ENCODE assay signal across 8 mouse cellular contexts in the genomic region with DNA sequence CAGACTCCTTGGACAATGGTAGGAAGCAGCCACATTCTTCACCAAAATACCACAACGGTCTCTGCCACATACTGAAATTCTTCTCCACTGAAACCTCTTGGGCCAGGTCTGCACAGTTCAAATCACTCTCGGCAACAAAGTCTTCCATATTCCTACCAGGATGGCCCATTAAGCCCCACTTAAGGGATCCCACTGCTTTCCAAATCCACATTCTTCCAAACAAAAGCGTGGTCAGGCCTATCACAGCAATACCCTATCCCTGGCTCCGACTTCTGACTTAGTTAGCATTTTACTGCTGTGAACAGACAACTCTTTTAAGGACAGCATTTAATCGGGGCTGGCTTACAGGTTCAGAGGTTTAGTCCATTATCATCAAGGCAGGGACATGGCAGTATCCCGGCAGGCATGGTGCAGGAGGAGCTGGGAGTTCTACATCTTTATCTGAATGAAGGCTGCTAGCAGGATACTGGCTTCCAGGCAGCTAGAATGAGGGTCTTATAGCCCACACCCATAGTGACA. TPM values are rescaled to one million over a fixed set of nuclear protein-coding genes. Genes with fewer than 3 reads are reported as not detected.
DNase-seq lines count a peak whose midpoint lies in the region; ATAC-seq and TF ChIP-seq lines count a peak whose summit lies in the region.

Gene Qtrt2 (minus strand): TSS at position 469 of the 519 bp plus-strand sequence.

- DNase-seq in kidney, postnatal 0 days (ENCODE audit: low spot score), result peak; percentile 28
- DNase-seq in kidney, postnatal 25 days, result no peak
- DNase-seq in WW6 (ENCODE audit: low read depth, low spot score), result peak; percentile 54
- peak; percentile 20 for DNase-seq in kidney, postnatal 14 days
- DNase-seq in embryo, embryonic 9.5 days (ENCODE audit: extremely low spot score), result no peak
- DNase-seq in right cerebral cortex, postnatal 10 days (ENCODE audit: low spot score in 2 of 2), result no peak

- ATAC-seq in kidney, postnatal 0 days (replicated peaks; ENCODE audit: low FRiP score, low read depth), result no peak
- no peak for ATAC-seq in forebrain, embryonic 16.5 days
- ATAC-seq in neural tube, embryonic 13.5 days (ENCODE audit: low read depth), result no peak

- no peaks in the 10 kb centered on the region for H3K36me3 ChIP-seq in kidney, postnatal 0 days (ENCODE audit: insufficient read depth, low read length)
- H3K36me3 ChIP-seq in forebrain, embryonic 16.5 days (ENCODE audit: control insufficient read depth, insufficient read depth), result no peaks in the 10 kb centered on the region
- H3K36me3 ChIP-seq in neural tube, embryonic 13.5 days, result no peaks in the 10 kb centered on the region

- H3K4me3 ChIP-seq in kidney, postnatal 0 days (replicated peaks; ENCODE audit: low read depth, low read length), result no peak within 1 kb of the TSS
- H3K4me3 ChIP-seq in forebrain, embryonic 16.5 days (replicated peaks; ENCODE audit: low read length), result no peak within 1 kb of the TSS
- H3K4me3 ChIP-seq in neural tube, embryonic 13.5 days, result no peak within 1 kb of the TSS

- no peak for TF ChIP-seq CTCF in kidney, postnatal 0 days (IDR thresholded peaks at IDR 0.05; ENCODE audit: low read depth)

- no peak within 1 kb of the TSS for H3K27ac ChIP-seq in kidney, postnatal 0 days
- H3K27ac ChIP-seq in forebrain, embryonic 16.5 days (ENCODE audit: low read length), result no peak within 1 kb of the TSS
- H3K27ac ChIP-seq in neural tube, embryonic 13.5 days (replicated peaks), result peak within 1 kb of the TSS; percentile 49

- H3K9me3 ChIP-seq in kidney, postnatal 0 days (replicated peaks; ENCODE audit: low read length), result no peaks in the 10 kb centered on the region
- no peaks in the 10 kb centered on the region for H3K9me3 ChIP-seq in forebrain, embryonic 16.5 days (ENCODE audit: control insufficient read depth, low read length)
- no peaks in the 10 kb centered on the region for H3K9me3 ChIP-seq in neural tube, embryonic 13.5 days

- H3K27me3 ChIP-seq in kidney, postnatal 0 days (ENCODE audit: insufficient read depth, low read length), result no peaks in the 10 kb centered on the region
- H3K27me3 ChIP-seq in forebrain, embryonic 16.5 days (replicated peaks; ENCODE audit: control insufficient read depth, insufficient read depth, low read length), result no peaks in the 10 kb centered on the region
- no peaks in the 10 kb centered on the region for H3K27me3 ChIP-seq in neural tube, embryonic 13.5 days

- no peak within 1 kb of the TSS for H3K9ac ChIP-seq in kidney, postnatal 0 days (ENCODE audit: low read depth, low read length)
- H3K9ac ChIP-seq in forebrain, embryonic 16.5 days (replicated peaks; ENCODE audit: low read depth, low read length), result no peak within 1 kb of the TSS
- H3K9ac ChIP-seq in neural tube, embryonic 13.5 days, result no peak within 1 kb of the TSS

- WGBS in kidney, postnatal 0 days, result 65% methylated on average over 6 of the region's 6 CpGs
- WGBS in forebrain, embryonic 16.5 days, result 76% methylated on average over 6 of the region's 6 CpGs
- WGBS in neural tube, embryonic 13.5 days, result 36% methylated on average over 6 of the region's 6 CpGs

- H3K4me1 ChIP-seq in kidney, postnatal 0 days (replicated peaks; ENCODE audit: insufficient read depth, low read length), result no peaks in the 10 kb centered on the region
- H3K4me1 ChIP-seq in forebrain, embryonic 16.5 days (replicated peaks; ENCODE audit: control insufficient read depth, insufficient read depth, low read length), result no peaks in the 10 kb centered on the region
- H3K4me1 ChIP-seq in neural tube, embryonic 13.5 days (replicated peaks), result peaks cover 17% of the 10 kb centered on the region

- H3K4me2 ChIP-seq in kidney, postnatal 0 days (ENCODE audit: low read length), result no peak within 1 kb of the TSS
- H3K4me2 ChIP-seq in forebrain, embryonic 16.5 days (ENCODE audit: low read length), result no peak within 1 kb of the TSS
- no peak within 1 kb of the TSS for H3K4me2 ChIP-seq in neural tube, embryonic 13.5 days

RNA-seq across cellular contexts. Expression of gene Qtrt2, which starts in this region (rescaled TPM):
- 22.8 and 24.6 TPM in 2 replicates for polyA plus RNA-seq in kidney, postnatal 0 days (2015; fragmentation: Nextera tagmentation; extraction: Ambion mirVana)
- 23.6 and 29.5 TPM in 2 replicates for polyA plus RNA-seq in forebrain, embryonic 16.5 days (2015; fragmentation: Nextera tagmentation; extraction: Ambion mirVana)
- polyA plus RNA-seq in neural tube, embryonic 13.5 days (2015; fragmentation: Nextera tagmentation; extraction: Ambion mirVana), result 19.4 and 22.2 TPM in 2 replicates

Comparison
In these comparisons a context has a peak if more than half of its experiments do, and no peak if none do; other contexts are left out.
1. DNase-seq: peak in kidney, postnatal 0 days (single experiment), WW6 (single experiment) and kidney, postnatal 14 days (single experiment); none in kidney, postnatal 25 days (0 of 2), embryo, embryonic 9.5 days (single experiment) and right cerebral cortex, postnatal 10 days (0 of 2).